Mouse (Mus musculus) gastrocnemius, postnatal 14 days (tissue): ENCODE results near the gene Slc35f1. TPM values are rescaled to one million over a fixed set of nuclear protein-coding genes. Genes with fewer than 3 reads are reported as not detected.

Experiments used
- DNase-seq: peaks from one replicate; pipeline ENCODE4 v3.0.0; 2021; ENCODE audit warnings: mixed read lengths
- intact Hi-C: fragments of 180-260 bp; cut with DNase I; formaldehyde crosslinking; loops from one replicate; pipeline ENCODE4 v1.15.1; 2025; ENCODE audit warnings: low total_unique reads
- long read RNA-seq, 2 experiments: library from polyadenylated mRNA; stranded (forward); transcript quantifications; one replicate each; pipeline ENCODE4 v2.0.0; 2021
- total RNA-seq, 2 experiments: library from RNA; stranded (reverse); gene quantifications; 2 replicates each; pipeline ENCODE4 v1.2.3; 2021

Slc35f1 gene
- total RNA-seq: 1 to 10 TPM; 1.3 to 1.7 TPM
- long read RNA-seq, experiment 1: 0 reads
- long read RNA-seq, experiment 2: 0 reads

DNA sequence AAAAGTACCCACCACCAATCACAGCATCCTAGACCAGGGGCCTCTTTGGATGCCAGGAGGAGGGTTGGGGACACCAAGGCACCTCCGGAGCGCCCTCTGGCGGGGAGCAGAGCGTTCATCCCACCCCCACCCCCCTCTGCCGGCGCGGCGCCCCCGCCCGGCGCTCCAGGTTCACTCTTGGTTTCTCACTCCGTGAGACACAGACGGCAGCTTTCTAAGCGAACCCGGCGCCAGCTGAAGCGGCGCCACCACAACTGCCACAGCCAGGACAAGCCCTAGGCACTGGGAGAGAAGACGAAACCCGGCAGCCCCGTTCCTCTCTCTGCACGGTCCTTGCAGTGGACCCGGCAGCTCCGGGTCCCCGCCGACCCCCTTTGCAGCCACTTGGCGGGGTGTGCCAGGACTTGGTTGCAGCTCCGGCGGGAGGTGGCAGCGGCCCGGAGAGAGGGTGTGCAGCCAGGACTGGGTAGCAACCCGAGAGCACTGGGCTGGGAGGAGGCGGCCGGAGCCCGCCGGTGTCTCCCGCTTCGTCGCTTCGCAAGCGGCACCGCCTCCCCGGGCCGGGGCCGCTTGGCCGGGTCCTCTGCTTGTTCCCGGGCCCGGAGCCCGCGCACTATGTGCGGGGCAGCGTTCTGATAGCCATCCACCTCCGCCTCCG is at the start of gene Slc35f1:
Gene Slc35f1 (plus strand): TSS at position 200 of the 658 bp plus-strand sequence.
- peak; percentile 76 for DNase-seq
- intact Hi-C loops: no loop called here

DNA sequence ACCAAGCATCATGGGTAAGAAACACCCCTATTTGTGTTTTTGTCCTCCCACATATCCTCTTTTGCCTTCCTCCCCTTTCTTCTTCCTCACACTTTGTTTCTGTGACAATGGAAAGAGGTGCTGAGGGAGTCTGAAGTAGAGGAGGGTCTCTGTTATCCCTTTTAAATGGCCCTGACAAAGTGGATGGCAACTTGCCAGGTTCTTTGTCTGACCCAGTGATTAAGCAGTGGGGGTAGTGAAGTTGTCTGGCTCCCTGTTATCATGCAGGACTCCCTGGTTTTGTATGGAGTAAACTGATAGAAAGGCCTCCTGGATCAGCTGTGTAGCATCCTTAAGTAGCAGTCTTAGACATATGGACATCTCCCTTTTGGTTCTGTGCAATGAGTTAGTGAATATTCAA is 19.1 kb upstream of the Slc35f1 start:
- intact Hi-C loops: no loop called here
- no peak for DNase-seq

DNA sequence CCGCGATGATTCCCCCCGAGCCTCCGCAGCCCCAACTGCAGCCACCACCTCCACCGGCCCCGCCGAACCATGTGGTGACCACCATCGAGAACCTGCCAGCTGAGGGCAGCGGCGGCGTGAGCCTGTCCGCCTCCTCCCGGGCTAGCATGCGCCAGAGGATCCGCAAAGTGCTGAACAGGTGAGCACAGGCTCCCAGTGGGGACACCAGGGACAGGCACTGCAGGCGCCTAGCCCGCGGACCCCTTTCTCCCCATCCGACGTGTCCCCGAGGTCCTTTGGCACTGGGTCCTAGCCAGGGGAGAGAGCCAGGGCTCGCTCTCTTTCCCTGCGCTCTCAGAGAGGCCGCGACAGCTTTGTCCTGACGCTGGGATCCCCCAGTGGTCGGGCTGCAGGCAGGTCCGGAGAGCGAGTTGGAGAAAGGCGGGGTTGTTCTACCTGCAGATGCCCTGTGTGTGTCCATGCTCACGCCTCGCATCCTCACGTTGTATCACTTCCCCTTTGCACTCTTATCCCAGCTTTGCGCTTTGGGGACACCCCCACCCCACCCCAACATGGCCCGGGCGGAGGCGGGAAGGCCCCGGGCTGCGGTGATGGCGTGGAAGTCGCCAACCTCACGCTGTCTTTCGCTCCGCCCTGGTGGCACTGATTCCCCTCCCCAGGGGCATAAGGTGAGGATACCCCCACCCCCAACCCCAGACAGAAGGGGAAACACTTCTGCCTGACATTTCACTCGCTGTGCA is 829 bp downstream of the Slc35f1 start:
- intact Hi-C loops: no loop called here
- peak; percentile 21 for DNase-seq

DNA sequence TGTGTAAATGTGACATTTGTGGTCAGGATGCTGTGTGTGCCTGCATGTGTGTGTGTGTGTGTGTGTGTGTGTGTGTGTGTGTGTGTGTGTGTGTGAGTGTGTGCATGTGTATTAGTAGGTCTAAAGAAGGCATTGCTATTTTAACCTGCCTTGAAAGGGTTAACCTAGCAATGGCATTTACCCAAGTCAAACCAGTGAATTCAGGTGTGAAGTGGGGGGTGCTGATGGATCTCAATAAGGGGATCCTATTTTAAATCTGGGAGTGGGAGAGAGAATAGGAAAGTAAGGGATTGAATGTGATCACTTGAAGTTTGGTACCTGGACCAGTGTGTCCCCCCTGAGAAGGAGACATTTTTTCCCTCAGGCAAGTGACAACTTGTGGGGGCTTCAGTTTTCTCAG is 13.4 kb downstream of the Slc35f1 start:
- intact Hi-C loops: no loop called here
- DNase-seq: no peak

DNA sequence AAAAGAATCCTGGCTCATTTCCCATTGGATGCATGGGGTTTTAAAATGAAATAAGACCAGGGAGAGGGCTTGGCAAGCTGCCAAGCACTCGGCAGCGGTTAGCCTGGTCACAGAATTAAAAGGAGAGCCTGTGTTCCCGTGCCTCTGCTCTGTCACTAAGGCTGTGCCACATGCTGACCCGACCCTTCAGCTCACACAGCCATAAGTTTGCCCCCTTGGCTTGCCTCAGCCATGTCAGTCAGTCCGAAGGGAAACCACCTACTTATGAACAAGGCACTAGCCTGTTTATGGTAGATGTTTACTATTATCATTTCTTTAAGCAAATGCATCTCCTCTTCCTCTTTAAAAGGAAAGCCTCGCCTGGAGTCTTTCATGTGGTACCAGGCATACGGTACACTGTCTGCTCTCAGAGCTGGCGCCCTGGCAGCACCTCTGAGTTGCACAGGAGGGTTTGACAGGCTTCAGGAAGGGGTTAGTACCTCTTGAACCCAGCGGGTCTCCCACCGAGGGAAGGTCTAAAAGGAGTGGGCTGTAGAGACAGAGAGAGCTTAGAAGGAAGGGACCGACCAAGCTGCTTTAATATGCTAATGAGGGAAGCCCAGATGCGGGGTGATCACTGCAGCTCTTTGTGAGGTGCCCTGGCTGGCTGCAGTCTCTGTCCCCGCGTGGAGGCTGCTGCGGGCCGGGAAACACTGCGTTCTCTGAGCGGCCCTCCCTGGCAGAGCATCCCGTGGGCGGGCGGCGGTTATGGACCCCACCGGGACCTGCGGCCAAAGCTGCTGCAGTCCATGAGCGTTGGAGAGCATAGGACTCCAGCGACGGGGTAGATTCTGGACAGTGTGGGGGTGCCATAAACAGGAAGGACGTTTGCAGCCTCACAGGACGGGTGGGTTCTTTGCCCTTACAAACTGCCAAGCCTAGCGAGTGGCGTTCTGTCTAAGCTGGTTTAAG is 14.0 kb downstream of the Slc35f1 start:
- intact Hi-C loops: no loop called here
- peak; percentile 6 for DNase-seq

DNA sequence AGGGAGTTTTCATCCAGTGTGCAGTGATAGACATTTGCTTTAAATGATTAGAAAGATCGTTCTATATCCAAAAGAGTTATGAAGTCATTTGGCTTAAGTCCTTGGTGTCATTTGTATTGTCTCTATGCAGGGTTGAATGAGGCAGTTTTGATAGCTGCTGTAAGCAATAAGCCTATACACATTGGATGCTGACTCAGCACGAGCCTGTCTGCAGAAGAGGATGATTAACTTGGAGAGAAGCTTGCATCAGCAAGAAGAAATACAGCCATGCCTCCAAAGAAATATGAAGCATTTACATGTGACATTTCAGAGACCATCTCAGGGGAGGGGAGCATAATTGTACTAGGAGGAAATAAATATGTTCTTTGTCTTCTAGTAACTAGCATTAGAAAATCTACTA is 19.1 kb downstream of the Slc35f1 start:
- intact Hi-C loops: no loop called here
- DNase-seq: no peak

DNA sequence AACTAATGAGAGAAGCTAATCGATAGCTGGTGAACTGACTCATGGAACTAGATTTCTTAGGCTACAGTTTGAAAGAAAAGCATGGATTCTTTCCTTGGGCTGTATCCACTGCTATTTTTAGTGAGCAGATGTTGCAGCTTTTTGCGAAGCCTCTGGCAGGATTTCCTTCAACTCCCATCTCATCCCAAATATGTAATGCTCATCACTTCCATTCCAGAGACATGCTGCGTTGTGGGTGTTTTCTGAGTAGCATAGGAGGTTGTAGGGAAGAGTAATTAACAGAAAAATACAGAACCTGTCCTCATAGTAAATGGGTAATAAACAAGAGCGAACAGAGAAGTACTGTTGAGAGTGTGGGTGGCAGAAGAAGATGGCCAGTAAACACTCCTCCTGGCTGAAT is 21.8 kb downstream of the Slc35f1 start:
- intact Hi-C loops: no loop called here
- no peak for DNase-seq

DNA sequence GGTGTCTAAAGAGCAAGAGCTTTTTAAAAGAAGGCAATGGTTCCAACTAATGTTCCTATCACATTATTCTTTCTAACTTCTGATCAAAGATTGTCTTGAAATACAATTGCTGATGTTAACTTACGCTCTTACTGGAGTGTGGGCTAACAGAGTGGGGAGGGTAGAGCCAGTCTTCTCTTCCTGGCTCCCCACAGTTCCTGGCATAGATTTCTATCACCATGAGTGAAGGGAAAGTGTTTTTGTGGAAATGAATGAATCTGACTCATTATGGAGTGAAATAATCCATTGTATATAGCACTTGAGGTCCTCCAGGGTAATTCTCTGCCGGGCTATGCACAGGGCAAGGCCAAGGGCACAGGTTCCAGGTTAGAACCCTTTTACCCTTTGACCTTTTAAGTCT is 24.2 kb downstream of the Slc35f1 start:
- no peak for DNase-seq
- intact Hi-C loops: no loop called here

DNA sequence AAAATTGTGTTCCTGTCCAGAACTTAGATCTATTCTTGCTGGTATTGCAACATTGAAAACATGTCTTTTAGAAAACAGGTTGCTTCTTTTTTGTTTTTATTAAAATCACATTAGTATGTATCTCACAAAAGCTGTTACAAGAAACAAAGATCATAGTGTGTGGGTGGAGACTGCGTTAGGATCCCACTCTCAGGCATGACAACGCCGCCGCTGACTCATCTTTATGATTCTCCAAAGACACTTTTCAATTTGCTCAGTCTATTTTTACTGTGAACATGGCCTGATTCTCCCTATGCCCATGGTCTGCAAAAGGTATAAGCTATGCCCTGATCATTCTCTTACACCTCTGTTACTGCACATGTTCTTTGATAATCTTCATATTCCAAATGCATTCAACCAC is 24.8 kb downstream of the Slc35f1 start:
- DNase-seq: no peak
- intact Hi-C loops: no loop called here

DNA sequence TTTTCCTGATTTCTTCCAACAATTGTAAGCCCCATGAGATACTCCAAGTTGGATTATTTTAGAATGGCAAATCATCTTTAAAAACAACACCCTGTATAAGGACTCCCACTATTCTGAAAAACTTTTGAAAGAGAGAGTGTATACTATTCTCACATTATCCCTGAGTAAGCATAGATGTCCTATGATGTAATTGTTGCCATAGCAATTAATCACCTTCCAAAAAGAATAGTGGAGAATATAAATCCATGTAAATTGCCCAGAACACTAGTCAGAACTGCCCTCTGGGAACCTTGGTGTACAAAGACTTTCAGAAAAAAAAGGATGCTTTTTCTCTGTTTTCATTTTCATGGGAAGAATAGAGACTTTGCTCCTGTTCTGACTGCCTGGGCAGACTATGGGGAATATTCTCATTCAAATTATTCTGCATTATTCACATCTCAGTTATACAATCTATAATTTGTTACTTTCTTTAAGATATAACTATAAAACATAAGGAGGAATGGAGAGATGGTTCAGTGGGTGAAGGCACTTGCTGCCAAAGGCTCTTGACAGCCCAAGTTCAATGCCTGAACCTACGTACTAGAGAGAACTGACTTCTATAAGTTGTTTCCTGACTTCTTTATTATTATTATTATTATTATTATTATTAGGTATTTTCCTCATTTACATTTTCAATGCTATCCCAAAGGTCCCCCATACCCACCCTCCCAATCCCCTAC is 28.0 kb downstream of the Slc35f1 start:
- intact Hi-C loops: no loop called here
- no peak for DNase-seq

DNA sequence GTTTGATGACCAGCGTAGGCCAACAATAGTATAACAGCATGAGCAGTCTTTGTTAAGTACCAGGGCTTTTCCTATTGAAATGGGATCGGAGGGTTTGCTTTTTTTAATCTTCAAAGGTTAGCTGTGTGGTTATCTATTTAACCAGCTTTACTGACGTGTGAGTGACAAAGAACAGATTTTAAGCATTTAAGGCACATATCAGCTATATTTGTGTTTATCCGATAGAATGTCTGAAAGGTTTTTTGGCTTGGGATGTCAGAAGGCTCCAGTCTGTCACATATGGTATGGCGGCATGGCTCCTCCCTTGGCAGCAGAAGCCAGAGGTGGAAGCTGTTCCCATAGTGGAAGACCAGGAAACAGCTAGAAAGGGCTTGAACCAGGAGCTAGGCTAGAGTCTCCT is 36.3 kb downstream of the Slc35f1 start:
- no peak for DNase-seq
- intact Hi-C loops: no loop called here

DNA sequence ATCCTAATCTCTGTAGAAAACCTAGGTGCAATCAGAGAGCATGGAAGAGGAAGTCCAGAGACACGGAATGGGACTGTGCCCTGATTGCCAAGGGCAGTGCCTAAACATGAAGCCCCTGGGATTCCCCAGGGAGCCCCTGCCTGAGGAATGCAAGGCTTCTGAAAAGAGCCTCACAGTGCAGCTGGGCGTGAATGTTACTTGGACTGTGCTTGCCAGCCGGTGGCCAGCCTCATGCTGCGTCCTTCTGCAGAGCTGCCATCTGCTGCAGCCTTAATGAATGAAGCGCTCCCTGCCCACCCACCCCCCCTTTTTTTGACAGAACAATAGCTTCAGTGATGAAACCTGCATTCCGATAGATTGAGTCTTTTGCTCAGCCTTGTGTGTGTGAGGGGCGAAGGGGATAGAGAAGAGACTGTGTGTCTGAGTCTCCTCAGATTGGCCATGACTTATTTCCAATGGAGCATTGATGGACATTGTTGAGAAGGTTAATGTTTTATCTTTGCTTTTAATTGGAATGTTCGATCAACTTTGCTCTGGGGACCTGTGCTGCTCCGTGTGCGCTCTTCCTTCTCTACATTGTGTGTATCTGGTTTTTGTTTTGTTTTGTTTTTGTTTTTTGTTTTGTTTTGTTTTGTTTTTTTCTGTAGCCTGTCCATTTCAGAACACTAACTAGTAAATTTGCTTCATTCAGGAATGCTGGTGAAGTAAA is 52.5 kb downstream of the Slc35f1 start:
- intact Hi-C loops: no loop called here
- DNase-seq: peak; percentile 14

DNA sequence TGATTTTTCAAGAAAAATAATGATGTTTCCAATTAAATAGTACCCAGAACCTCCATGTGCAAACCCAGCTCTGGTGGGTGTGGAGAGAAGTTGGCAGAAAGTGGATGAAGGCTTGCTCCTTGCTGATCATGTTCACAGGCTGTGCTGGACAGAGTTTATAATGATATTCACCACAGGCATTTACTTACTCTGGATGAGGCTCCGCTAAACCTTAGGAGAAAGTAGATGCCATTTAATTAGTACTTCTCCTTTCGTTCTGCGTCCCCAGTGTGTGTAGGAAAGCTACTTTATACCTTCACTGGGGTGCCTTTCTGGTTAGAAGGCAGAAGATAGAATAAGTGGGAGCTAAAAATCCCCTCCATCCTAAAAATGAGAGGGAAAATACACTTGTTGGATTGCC is 53.5 kb downstream of the Slc35f1 start:
- intact Hi-C loops: no loop called here

DNA sequence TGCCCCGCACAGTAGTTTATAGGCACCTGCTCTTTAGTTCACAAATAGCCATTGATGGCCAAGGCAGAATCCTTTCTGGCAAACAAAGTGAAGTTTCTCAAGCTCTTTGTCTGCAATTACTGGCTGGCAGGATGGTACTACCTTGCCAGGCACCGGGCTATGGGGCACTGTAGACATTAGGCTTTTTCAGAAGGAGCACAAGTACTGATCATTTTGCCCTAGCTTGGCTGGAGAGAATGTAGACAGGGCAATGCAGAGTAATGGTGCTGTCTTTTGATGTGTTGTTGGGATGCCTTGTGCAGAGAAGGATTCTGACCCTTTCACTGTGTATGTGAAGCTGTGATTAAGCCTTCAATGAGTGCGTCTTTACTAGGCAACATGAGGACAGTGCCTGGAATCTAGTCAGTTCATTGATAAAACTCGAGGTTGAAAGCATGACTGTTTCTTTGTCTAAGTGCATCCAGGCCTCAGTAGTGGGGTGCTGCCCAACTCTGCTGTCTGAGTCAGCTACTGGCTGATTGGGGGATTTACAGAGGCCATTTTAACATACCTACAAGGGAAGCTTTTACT is 57.8 kb downstream of the Slc35f1 start:
- intact Hi-C loops: no loop called here
- DNase-seq: no peak

More for the DNA sequence above, 53.5 kb downstream of the Slc35f1 start:
- DNase-seq: no peak

DNA sequence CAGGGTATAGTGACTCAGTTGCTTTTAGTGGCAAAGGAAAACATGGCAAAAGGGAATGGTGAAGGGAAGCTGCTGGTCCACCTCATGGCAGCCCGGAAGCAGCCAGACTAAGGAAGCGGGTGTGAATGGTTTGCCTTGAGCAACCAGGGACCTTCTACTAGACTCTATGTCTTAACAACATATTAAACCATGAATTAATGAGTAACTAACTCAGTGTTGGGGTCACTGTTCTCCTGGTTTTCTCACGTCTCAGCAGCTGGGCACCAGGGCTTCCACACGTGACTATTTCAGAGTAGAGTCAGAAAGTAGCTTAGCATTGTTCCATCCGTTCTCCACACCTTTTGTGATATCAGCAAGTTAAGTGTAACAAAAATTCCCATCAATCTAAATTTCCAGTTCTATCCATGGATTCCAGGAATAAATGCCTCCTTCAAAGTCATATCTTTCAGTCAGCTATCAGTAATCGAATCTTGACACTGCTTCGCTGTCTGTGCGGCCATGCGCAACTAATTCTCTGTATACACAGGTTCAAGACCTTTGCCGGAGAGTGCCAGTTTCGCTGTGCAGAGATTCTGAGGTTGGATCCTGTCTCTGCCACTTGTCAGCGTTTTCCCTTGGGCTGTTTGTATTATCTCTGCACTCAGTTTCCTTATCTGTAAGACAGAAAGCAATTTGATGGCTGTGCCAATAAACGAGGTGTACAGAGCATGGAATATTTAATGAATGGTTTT is 65.8 kb downstream of the Slc35f1 start:
- no peak for DNase-seq
- intact Hi-C loops: no loop called here

DNA sequence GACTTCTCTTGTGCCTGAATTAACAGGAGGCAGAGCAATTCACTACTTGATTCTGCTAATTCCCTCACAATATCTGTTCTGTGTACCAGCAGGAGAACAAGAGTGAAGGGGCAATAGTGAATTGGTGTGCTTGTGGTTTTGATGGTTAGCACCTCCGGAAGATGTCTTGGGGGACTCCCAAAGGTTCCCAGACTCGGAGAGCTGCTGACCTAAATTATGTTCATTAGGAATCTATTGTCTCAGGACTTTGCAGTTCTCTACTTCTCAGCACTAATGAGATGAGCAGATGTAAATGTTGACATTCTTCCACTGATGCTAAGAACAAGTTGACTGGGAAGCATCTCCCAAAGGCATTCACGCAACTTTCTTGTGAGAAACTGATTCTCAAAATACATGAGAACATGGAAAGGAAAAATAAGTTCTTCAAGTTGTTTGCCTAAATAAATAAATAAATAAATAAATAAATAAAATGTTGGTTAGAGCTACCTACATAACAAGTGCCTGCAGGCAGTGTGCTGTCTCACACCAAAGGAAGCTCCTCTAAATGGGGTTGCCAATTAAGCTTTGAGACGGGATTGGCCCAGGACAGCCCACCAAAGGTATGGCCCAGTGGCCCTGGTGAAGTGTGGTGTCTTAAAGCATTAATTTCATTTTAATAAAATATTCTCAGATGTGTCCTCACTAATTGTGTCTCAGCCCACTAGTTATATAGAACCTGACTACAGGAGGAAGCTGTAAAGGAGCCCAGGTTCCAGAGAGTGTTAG is 67.3 kb downstream of the Slc35f1 start:
- intact Hi-C loops: no loop called here
- DNase-seq: no peak

DNA sequence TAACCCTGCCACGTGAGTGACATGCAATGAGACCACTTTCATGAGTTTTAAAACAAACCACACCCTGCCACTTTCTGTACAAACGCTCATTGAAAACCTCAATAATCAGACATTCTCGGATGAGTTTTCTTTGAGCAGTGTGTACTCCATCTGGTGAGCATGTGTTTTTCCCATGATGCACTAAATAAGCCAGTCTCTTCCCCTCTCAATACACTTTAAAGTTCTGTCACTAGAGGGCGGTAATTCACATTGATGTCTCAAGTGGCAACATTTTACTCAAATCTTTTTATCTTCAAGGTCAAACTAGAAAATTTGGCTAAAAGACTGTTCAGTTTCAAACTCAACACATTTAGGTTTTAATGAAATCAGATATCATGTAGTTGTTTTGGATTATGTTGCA is 68.3 kb downstream of the Slc35f1 start:
- DNase-seq: no peak
- intact Hi-C loops: no loop called here
